Mouse (Mus musculus) right cerebral cortex, adult 2 months (tissue): ENCODE measurements at regions not wholly inside any gene's neighbourhood (a gene's known extent, or its start where the extent isn't known, plus 50 kb on each side); places are given as distances from the start of the nearest gene placed in this dataset.
A peak's percentile ranks its signal among the peaks of the same experiment; 100 is the strongest.
"Not testable (repeated sequence)": the region's sequence is repeated elsewhere in the genome, so short reads cannot be mapped to it uniquely, and the experiment has no call there.

Source experiments
- DNase-seq, 2 experiments: peaks; one replicate each; pipeline ENCODE4 v3.0.0; 2021 to 2022; ENCODE audit warnings: low spot score in 2 of 2

DNA sequence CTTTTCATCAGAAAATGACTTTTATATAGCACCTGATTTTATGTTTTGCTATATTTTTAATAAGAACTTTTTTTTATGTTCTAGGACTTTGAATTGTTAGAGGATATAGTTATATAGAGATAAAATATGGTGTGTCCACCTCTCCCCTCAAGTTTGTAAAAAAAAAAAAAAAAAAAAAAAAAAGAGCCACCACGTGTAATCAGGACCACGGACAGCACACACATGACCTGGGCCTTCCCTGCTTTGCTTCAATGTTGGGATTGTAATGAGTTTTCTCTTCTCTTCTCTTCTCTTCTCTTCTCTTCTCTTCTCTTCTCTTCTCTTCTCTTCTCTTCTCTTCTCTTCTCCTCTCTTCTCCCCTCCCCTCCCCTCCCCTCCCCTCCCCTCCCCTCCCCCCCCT is 78.5 kb downstream of the 1700010I14Rik start:
- DNase-seq: not testable (repeated sequence)

DNA sequence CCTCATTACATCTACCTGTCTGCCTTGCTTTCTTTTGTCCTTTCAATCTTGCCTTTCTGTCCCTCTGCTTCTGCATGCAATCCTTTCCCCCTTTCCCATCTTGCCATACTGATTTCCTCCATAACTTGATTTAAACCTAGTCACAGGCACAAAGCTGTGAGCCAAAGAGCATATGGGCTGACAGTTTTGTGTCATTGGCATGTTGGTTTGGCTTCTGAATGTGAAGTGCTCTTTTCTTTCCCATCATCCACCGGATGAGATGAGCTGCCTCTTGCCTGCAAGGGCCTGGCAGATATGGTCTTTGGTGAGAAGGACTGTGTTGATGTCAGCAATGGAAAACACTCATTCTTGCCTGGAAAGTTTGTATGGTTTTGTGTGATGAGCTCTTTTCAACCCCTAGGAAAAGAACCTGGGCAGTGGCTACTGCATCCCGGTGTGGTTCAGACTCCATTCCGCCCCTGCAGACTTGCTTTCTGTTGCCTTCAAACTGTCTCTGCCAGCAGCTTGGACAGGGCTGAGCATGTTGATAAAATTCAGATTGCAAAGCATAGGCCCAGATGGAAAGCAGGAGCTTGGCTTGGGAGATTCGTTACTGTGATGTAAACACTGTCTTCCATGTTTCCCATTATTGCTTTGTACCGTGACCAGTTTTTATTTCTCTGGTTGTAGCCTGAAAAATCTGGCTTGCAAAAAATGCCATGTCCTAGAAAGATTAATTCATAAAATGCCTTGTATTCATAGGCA is 80.9 kb downstream of the 1700010I14Rik start:
- no peak for DNase-seq

DNA sequence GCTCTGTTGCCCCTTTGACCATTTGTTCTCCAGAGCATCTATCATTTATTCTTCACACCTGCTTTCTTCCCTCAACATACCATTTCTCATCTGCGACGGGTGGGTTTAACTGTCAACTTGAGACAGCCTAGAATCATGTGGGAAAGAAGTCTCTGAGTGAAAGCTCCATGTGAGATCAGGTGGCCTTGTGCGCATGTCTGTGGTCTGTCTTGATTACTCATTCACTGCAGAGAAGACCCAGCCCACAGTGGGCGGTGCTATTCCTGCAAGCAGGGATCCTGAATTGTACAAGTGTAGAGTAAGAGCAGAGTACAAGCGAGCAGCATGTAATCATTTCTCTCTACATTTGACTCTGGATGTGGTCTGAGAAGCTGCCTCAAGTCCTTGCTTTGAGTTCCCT is 95.5 kb downstream of the 1700010I14Rik start:
- no peak for DNase-seq

DNA sequence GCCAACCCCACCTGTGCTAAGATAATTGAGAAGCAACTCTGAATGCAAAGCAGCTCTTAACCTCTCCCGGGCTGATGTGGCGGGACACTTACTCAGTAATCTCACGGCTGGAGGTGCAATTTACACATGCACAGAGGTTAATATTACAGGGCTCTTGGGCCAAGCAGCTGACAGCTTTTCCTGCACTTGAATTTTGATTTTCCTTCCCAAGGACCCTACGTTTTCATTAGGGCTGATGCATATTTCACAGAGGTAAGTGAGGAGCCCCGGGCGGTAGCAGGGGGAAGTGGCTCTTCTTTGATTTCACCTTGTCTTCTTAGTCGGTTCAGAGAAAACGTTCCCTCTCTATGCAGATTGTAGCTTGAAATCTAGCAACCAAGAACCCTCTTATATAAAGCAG is 139.7 kb downstream of the 1700010I14Rik start:
- no peak for DNase-seq

DNA sequence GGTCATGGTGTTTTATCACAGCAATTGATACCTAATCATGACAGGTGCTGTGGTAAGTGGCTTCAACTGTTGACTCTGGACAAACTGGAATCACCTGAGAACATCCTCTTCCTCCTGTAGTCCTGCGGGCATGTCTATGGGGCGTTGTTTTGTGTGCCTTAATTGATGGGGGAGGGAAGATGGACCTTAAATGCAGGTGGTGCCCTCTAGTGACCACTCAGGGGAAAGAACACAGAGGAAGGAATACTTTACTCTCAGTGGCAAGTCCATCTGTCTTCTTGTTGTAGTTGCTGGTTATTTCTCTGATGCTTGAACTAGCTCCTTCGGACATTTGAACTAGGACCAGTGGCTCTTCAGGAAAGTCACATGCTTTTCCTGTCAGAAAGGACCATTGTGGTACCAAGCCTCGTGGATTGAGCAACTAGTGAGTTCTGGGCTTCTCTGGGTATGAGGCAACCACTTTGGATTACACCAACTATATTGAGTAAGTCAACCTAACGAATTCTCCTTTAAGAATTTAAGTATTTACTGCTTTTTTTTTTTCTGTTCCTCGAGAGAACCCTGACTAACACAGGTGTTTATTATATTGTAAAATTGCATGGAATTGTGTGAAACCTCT is 157.6 kb downstream of the 1700010I14Rik start:
- DNase-seq: no peak

DNA sequence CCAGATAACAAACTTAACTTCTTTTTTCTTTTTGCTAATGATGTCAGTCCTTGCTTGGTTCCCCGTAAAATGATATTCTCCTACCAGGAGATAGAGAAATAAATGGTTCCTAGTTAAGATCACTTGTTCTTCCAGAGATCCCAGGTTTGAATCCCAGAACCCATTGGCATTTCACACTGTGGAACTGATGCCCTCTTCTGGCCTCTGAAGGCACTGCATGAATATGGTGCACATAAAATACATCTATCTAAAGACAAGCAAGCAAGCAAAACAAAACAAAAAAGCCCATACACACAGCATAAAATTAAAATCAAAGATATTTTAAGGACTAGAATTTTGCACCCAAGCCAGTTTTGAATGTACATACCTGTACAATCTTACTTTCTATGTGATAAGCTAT is 162.5 kb downstream of the 1700010I14Rik start:
- peak in 1 of 2 experiments; percentile 8 for DNase-seq

DNA sequence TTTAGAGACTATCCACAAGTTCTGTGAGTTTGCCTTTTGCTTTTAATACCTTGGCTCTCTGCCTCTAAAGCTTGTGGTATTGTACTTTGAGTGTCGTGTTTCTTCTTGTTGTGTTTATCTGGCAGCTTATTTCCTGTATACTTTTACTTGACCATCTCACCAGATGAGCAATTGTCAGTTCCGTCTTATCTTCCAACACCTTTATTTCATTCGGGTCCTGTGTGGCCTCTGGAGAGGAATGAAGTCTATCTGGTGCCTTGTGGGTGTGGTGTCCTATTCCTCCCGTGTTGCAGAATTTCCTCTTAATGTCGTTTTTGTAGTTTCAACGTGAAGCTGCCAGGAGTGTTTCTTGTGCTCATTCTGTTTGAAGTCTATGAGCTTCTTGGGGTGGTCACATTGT is 174.0 kb downstream of the 1700010I14Rik start:
- DNase-seq: no peak

DNA sequence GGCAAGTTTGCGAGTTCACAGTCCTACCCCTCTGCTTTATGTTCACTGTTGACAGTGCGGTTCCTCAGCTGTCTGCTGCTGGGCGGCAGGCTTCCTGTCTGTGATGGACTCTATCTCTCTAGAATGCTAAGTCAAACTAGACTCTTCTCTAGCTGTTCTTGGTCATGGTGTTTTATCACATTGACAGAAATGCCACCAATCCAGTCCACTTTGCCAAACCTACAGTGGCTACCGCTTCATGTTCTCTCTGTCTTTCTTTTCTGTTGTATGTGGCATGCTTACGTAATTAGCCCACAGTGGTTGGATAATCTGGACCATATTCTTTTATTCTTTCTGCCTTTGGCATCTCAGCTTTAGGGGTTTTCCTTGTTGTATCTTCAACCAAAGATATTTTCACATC is 174.5 kb downstream of the 1700010I14Rik start:
- DNase-seq: no peak

DNA sequence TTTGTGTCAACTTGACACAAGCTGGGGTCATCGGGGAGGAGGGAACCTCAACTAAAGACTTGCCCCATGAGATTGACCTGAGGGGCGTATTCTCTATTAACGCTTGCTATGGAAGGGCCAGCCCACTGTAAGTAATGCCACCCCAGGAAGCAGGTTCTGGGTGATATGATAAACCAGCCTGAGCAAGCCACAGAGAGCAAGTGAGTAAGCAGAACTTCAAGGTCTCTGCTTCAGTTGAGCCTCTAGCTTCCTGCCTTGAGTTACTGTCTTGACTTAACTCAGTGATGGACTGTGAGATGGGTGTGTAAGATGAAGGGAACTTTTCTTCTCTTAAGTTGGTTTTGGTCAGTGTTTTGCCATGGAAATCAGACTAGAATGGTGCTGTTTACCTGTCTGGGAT is 175.2 kb downstream of the 1700010I14Rik start:
- no peak for DNase-seq

DNA sequence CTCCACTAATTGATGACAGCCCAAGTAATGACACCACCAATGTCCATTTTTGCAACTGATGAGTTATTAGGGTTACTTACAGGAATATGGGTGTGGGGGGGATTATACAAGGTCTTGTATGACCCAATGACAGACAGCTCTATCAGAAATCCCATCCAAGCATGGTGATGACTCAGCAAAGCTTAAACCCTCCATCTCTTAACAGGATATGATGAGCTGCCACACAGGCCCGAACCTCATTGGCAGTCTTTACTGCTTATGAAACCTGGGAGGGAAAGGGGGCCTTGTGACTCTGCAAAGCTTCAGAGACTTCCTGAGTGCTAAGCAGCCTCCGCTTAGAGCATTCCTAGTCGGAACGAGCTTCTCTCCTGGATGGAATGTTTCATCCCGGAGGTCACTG is 176.4 kb downstream of the 1700010I14Rik start:
- DNase-seq: no peak

DNA sequence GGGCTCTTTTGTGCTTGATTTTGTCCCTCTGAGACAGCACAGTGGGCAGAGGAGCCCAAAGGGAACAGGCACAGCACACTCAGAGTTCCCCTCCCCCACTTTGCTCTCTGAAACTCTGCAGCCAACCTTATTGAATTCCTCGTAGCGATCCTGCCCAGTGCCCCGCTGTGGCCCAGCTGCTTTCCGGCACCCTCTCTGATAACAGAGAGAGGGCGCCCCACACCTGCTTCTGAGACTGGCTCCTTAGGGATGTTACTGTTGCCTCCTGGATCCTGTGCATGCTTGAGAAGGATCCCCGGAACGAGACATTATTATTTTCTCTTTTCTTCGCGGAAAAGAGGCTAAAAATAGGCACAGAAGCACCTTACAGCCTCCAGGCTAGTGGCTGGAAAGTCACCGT is 179.0 kb downstream of the 1700010I14Rik start:
- peak; percentile 72 to 77 for DNase-seq

DNA sequence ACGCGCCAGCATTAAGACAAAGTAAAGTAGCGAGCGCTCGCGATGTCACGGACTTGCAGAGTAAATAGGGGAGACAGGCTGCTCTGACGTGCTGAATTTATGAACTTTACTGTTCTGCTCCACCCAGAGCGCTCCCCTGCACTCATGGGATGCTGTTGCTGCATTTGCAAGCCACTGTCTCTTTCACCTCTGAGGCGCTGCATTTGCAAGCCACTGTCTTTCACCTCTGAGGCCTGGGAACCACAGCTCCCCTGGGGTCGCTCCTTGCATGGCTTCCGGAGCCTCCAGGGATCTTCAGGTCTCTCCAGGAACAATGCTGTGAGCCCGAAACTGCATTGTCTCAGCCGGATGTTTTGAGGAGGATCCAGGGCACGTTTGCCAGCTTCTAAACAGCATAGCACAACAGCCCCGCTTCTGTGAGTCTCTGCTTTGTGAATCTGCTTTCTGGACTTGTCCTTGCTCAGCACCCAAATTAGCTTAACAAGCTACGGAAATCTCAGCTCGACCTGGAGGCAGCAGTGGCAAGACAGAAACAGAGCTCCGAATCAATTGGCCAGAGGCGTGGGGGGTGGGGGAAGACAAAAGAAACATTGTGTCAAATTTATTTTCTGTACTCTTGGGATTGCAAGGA is 179.6 kb downstream of the 1700010I14Rik start:
- peak; percentile 41 to 58 for DNase-seq

DNA sequence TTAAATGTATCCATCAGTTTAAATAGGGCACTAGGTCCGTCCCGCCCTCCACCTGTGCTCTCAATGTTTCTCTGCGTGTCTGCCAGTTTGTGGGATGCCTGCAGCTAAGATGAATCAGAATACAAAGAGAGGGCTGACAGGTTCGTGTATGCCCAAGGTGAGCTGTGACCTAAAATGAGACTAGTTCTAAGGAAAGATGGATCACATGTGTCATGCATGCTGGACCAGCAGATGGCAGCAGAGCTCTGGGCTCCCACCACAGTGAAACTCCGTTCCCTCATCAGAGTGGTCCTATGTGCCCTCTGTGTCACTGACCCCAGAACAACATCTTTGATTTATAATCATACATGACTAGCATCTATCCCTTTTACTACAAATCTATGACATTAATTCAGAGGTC is 180.3 kb downstream of the 1700010I14Rik start:
- peak; percentile 86 to 87 for DNase-seq

DNA sequence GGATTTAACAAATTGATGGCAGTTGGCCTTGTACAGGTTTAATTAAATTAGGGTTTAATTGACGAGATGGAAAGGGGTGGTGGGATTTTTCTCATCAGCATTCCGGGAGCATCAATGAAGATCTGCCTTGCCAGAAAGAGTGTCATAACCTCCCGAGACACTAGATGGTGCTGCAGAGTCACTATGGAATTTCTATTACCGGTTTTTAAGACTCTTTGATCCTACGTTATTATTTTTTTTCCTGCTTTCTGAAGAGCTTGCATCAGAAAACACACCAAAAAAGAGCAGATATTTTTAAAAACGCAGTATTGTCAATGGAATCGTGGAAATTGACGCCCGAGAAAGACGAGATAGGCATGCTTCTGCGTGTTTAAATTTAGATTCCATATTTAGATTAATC is 181.2 kb downstream of the 1700010I14Rik start:
- peak; percentile 88 to 91 for DNase-seq

DNA sequence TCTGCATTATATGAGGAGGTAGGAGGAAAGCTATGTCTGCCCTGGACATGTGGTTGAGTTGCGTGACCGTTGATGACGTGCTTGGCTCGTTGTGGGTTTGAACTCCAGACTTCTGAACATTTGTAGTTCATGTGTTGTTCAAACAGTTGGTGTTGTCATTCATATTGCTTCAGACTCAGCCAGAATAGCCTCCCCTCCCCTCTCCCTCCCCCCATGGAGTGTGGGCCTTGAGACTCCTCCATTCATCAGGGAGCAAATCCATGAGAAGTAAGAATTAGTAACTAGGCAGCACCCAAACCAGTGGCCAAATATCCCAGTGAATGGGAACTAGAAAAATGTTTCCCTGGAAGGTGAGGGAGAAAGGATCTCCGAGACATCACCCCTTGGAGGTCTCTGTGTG is 209.0 kb downstream of the 1700010I14Rik start:
- DNase-seq: no peak

DNA sequence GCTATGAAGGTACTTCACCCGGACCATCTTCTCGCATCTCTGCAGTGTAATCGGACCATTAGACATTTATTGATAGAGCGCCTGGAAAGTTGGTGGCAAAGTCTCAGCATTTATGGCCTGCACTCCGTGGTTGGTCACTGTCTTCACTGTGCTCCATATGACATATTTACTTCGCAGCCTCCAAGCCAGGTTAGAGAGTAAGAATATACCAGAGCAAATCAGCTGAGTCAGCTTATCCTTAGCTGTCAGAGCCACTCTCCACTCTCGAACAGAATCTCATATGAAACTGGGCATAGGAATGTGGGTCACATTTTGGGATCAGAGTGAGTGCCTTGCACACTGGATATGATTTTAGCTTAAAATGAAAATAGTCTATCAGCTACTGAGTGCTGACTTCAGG is 212.3 kb downstream of the 1700010I14Rik start:
- DNase-seq: no peak

DNA sequence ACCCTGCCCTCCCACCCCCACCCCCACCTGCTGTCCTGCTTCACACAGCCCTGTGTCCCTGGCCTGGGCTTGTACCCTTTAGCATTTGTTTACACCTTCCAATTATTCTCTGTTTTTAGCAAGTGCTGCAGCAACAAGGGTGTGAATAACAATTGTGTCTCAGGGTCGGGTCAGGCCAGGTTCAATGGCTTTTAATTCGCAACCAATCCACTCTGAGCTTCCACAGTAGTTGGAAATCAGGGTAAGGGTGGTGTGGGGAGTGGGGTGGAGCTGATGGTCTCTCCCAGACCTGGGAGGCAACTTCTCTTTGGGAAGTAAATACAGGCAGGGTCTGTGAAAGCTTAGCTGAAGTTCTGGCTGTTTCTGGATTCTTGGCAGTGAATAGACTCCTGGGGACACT is 214.4 kb downstream of the 1700010I14Rik start:
- no peak for DNase-seq

DNA sequence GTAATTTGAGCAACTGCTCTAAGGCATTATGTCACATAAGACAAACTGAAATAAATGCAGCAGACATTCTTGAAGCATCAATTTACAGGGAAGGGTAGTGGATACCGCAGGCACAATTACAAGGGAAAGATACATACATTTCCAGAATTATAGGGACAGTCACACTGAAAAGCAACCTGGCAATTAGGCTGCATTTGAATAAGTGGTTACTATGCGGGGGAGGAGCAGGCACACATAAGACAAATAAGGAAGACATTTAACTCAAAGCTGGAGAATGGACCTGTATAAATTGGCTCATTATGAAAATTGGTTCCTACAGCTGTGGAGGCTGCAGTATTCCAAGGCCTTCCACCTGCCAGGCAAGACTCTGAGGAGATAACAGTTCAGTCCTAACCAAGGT is 211.2 kb upstream of the Gm17728 start:
- DNase-seq: no peak

DNA sequence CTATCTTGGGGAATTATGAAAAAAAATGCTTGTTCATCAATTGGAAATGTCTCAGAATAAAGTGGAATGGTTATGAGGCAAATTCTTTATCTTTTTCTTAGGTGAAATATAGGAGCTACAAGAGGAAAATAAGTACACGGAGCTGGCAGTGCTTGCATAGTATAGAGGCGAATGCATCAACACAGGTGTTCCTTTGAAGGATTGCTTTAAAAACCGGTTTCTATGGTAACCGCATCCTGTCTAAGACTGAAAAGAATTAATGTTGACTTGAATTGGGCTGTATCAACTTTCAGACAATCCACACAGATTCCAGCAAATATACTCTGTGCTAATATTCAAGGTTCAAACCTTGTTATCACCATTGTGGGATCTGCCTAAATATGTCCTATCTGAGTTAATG is 198.8 kb upstream of the Gm17728 start:
- no peak for DNase-seq

DNA sequence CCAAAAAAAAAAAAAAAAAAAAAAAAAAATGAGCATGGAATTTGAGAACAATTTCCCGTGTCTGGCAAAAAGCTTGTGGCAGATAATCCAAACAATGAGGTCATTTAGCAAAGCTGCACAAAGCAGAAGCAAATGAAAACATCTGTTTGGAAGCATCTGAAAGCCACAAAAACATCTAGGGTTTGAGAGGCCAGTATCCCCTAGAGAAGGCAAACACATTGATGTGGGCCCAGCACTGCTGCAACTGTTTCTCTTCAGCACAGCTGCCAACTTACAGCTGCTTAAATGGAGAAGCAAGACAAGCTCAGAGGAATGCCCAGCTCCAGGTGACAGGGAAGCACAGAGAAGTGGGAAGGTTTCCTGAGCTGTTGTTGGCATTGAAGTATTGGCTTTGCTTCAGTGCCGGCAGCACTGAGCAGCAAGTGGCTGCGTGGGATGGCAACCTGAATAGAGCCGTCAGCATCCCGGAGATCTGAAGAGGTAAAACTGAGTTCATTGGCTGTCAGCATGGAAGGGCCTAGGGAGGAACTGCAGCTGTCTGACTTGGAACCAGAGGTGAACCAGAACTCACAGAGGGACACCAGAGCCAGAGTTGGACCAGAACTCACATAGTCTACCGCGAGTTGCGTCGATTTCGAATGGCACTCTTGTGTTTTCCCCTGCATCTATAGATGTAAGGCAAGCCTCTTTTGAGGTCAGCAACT is 193.8 kb upstream of the Gm17728 start:
- DNase-seq: peak; percentile 44 to 47

DNA sequence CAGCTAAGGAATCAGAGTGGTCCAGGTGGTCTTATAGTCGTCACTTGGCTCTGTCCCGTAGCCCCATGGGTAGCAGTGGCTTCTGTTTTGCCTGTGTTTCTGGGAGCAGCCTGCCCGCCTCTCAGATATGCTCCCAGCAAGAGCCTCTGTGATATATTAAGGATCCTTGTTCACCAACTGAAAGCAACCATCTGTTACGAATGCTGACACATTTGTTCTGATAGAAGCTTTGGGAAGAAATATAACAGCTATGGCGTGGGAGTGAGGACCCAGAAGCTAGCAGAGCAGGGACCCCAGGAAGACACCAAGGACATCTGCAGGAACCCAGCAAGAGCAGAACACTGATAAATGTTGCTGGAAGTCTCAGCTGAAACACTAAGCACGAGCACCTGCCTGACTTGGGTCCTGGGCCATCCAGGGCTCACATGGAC is 186.7 kb upstream of the Gm17728 start:
- peak; percentile 42 to 58 for DNase-seq

DNA sequence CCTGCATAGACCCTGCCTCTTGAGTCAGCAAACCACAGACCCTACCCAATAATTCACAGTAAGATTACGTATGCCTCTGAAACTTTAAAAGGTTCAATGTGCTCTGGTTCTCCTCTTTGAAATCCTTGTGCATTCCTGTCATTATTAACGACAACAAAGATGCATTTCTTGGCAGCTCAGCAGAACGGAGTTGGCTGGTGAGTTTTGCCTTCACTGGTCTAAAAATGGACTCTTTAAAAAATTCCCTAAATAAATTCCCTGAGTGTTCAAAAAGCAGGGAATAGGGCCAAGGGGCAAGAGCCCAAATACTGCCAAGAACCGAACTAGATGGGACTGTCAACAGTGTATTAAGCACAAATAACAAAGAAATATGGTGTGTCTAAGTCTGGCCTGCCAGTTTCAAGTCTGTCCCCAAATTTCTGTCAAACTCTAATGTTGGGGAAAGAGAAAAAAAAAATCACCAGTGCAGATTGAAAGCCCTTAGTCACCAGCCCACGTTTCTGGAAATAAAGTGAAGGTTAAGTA is 163.2 kb upstream of the Gm17728 start:
- DNase-seq: peak; percentile 7 to 31
